Mouse (Mus musculus) stomach, embryonic 16.5 days (tissue): ENCODE results near the gene Myo9b. TPM values are rescaled to one million over a fixed set of nuclear protein-coding genes. Genes with fewer than 3 reads are reported as not detected.
A peak's percentile ranks its signal among the peaks of the same experiment; 100 is the strongest.
"Not testable (repeated sequence)": the region's sequence is repeated elsewhere in the genome, so short reads cannot be mapped to it uniquely, and the experiment has no call there.

Source experiments
- ATAC-seq: fragments of 200-750 bp; cut with Nextera tagmentation; 2 replicates; pipeline ENCODE4 v1.8.0; 2017; ENCODE audit warnings: moderate number of reproducible peaks, moderate TSS enrichment; ENCODE audit not compliant: insufficient read depth, low FRiP score
- H3K27ac ChIP-seq: fragments of 300-500 bp; sonication (generic); 2 replicates; pipeline ENCODE4 v1.5.1; 2014; ENCODE audit warnings: low read length
- H3K27me3 ChIP-seq: fragments of 300-500 bp; sonication (generic); 2 replicates; pipeline ENCODE4 v1.6.1; 2014; ENCODE audit warnings: low read length, control low read depth, mixed read lengths; ENCODE audit not compliant: control insufficient read depth, insufficient read depth
- H3K36me3 ChIP-seq: fragments of 300-500 bp; sonication (generic); 2 replicates; pipeline ENCODE4 v1.6.1; 2014; ENCODE audit warnings: low read length; ENCODE audit not compliant: control insufficient read depth, insufficient read depth
- H3K4me1 ChIP-seq: fragments of 300-500 bp; sonication (generic); 2 replicates; pipeline ENCODE4 v1.6.1; 2014; ENCODE audit warnings: low read length, control low read depth, mixed read lengths; ENCODE audit not compliant: control insufficient read depth, insufficient read depth
- H3K4me2 ChIP-seq: fragments of 300-500 bp; sonication (generic); 2 replicates; pipeline ENCODE4 v1.6.1; 2014; ENCODE audit warnings: low read depth, low read length, mixed read lengths
- H3K4me3 ChIP-seq: fragments of 300-500 bp; sonication (generic); replicated peaks from 2 replicates; pipeline ENCODE4 v1.5.1; 2014; ENCODE audit warnings: mild to moderate bottlenecking, low read length
- H3K9ac ChIP-seq: fragments of 300-500 bp; sonication (generic); 2 replicates; pipeline ENCODE4 v1.6.1; 2014; ENCODE audit warnings: low read length
- H3K9me3 ChIP-seq: fragments of 300-500 bp; sonication (generic); replicated peaks from 2 replicates; pipeline ENCODE4 v1.6.1; 2016; ENCODE audit warnings: low read length, control low read depth; ENCODE audit not compliant: control insufficient read depth
- WGBS: fragments of 180-500 bp; shearing (Covaris S2); extraction: QIAGEN DNeasy Blood & Tissue Kit; methylation state at CpG from one replicate; pipeline ENCODE4 v1.1.7; 2014; 5-methylcytosine and 5-hydroxymethylcytosine counted together
- polyA plus RNA-seq: library from polyadenylated mRNA; unstranded; fragments of >200 nt; fragmentation: Nextera tagmentation; extraction: Ambion mirVana; gene quantifications from 2 replicates; pipeline ENCODE4 v1.2.1, GENCODE M21; 2015

The Myo9b gene
- polyA plus RNA-seq, 1 experiment from 2014 or later, result 19.1 TPM

- H3K9me3 ChIP-seq, result no peaks in the 10 kb centered on the region
- no peak overlapping the region for H3K4me3 ChIP-seq
- no peaks in the 10 kb centered on the region for H3K27me3 ChIP-seq
- no peak overlapping the region for H3K4me2 ChIP-seq
- H3K36me3 ChIP-seq, result no peaks in the 10 kb centered on the region
- WGBS, result 55% methylated on average over 1 of the region's 1 CpGs
- no peak overlapping the region for H3K9ac ChIP-seq
- ATAC-seq, result 0 out of 2 replicates have a peak, but pooled peaks have one; percentile 13
- no peak overlapping the region for H3K27ac ChIP-seq
- H3K4me1 ChIP-seq, result no peaks in the 10 kb centered on the region
Measured at GRCm38 (mm10) chr8:71305988-71306387, 33.5 kb downstream of the Myo9b start.

- no peak overlapping the region for H3K4me2 ChIP-seq
- H3K27ac ChIP-seq, result no peak overlapping the region
- H3K9ac ChIP-seq, result no peak overlapping the region
- 75% methylated on average over 1 of the region's 1 CpGs for WGBS
- H3K9me3 ChIP-seq, result no peaks in the 10 kb centered on the region
- no peak overlapping the region for H3K4me3 ChIP-seq
- H3K4me1 ChIP-seq, result peaks cover 5% of the 10 kb centered on the region; the same call in 1 of the 2 replicates
- no peaks in the 10 kb centered on the region for H3K36me3 ChIP-seq
- no peaks in the 10 kb centered on the region for H3K27me3 ChIP-seq
- no peak for ATAC-seq
Measured at GRCm38 (mm10) chr8:71307371-71307770, 34.9 kb downstream of the Myo9b start.

- no peak overlapping the region for H3K9ac ChIP-seq
- no peaks in the 10 kb centered on the region for H3K27me3 ChIP-seq
- no peak overlapping the region for H3K4me2 ChIP-seq
- no peaks in the 10 kb centered on the region for H3K9me3 ChIP-seq
- 80% methylated on average over 4 of the region's 4 CpGs for WGBS
- peaks cover 10% of the 10 kb centered on the region; the same call in 1 of the 2 replicates for H3K4me1 ChIP-seq
- no peak overlapping the region for H3K27ac ChIP-seq
- H3K36me3 ChIP-seq, result no peaks in the 10 kb centered on the region
- no peak for ATAC-seq
- no peak overlapping the region for H3K4me3 ChIP-seq
Measured at GRCm38 (mm10) chr8:71307913-71308312, 35.4 kb downstream of the Myo9b start.

- Histone ChIP-seq H3K4me3 (no peak overlapping the region), H3K9ac (no peak overlapping the region), H3K4me2 (no peak overlapping the region), H3K36me3 (no peaks in the 10 kb centered on the region), H3K9me3 (no peaks in the 10 kb centered on the region), H3K4me1 (peaks cover 11% of the 10 kb centered on the region; the same call in 1 of the 2 replicates), H3K27ac (no peak overlapping the region), H3K27me3 (no peaks in the 10 kb centered on the region)
- ATAC-seq, result no peak
- 78% methylated on average over 6 of the region's 6 CpGs for WGBS
Measured at GRCm38 (mm10) chr8:71310446-71310845, 37.9 kb downstream of the Myo9b start.

- peaks cover 3% of the 10 kb centered on the region; the same call in 1 of the 2 replicates for H3K36me3 ChIP-seq
- WGBS, result 37% methylated on average over 1 of the region's 1 CpGs
- H3K4me3 ChIP-seq, result no peak overlapping the region
- H3K9me3 ChIP-seq, result no peaks in the 10 kb centered on the region
- H3K4me1 ChIP-seq, result peaks cover 11% of the 10 kb centered on the region; the same call in 1 of the 2 replicates
- ATAC-seq, result peak; percentile 71; the same call in 1 of the 2 replicates
- peak overlapping the region; percentile 60 for H3K27ac ChIP-seq
- H3K4me2 ChIP-seq, result no peak overlapping the region
- H3K9ac ChIP-seq, result no peak overlapping the region
- no peaks in the 10 kb centered on the region for H3K27me3 ChIP-seq
Measured at GRCm38 (mm10) chr8:71312700-71313099, 40.2 kb downstream of the Myo9b start.

- no peak overlapping the region for H3K9ac ChIP-seq
- no peaks in the 10 kb centered on the region for H3K9me3 ChIP-seq
- H3K27ac ChIP-seq, result no peak overlapping the region
- H3K27me3 ChIP-seq, result no peaks in the 10 kb centered on the region
- H3K36me3 ChIP-seq, result peaks cover 3% of the 10 kb centered on the region; the same call in 1 of the 2 replicates
- ATAC-seq, result no peak
- H3K4me1 ChIP-seq, result peaks cover 11% of the 10 kb centered on the region; the same call in 1 of the 2 replicates
- H3K4me2 ChIP-seq, result no peak overlapping the region
- 88% methylated on average over 2 of the region's 2 CpGs for WGBS
- H3K4me3 ChIP-seq, result no peak overlapping the region
Measured at GRCm38 (mm10) chr8:71313951-71314350, 41.4 kb downstream of the Myo9b start.

GRCm38 (mm10) chr8:71315972-71316371 is 43.5 kb downstream of the Myo9b start:
- no peak for ATAC-seq
- 76% methylated on average over 5 of the region's 5 CpGs for WGBS
- no peak overlapping the region for H3K9ac ChIP-seq

GRCm38 (mm10) chr8:71316486-71317031 is 44.0 kb downstream of the Myo9b start:
- no peak overlapping the region for H3K27ac ChIP-seq
- no peak for ATAC-seq
- H3K4me2 ChIP-seq, result no peak overlapping the region
- H3K4me1 ChIP-seq, result peaks cover 11% of the 10 kb centered on the region; the same call in 1 of the 2 replicates
- H3K27me3 ChIP-seq, result no peaks in the 10 kb centered on the region
- H3K36me3 ChIP-seq, result peaks cover 5% of the 10 kb centered on the region; the same call in 1 of the 2 replicates
- no peak overlapping the region for H3K9ac ChIP-seq
- H3K9me3 ChIP-seq, result no peaks in the 10 kb centered on the region
- H3K4me3 ChIP-seq, result no peak overlapping the region

More at GRCm38 (mm10) chr8:71315972-71316371, 43.5 kb downstream of the Myo9b start:
- Histone ChIP-seq H3K4me1 (peaks cover 11% of the 10 kb centered on the region; the same call in 1 of the 2 replicates), H3K27ac (no peak overlapping the region), H3K9me3 (no peaks in the 10 kb centered on the region), H3K4me2 (no peak overlapping the region), H3K36me3 (peaks cover 5% of the 10 kb centered on the region; the same call in 1 of the 2 replicates), H3K27me3 (no peaks in the 10 kb centered on the region), H3K4me3 (no peak overlapping the region)

- H3K27ac ChIP-seq, H3K9ac ChIP-seq, H3K4me1 ChIP-seq, H3K9me3 ChIP-seq, H3K4me2 ChIP-seq, H3K4me3 ChIP-seq, ATAC-seq, H3K27me3 ChIP-seq: not testable (repeated sequence)
- peaks cover 18% of the 10 kb centered on the region for H3K36me3 ChIP-seq
- 80% methylated on average over 5 of the region's 5 CpGs for WGBS
Measured at GRCm38 (mm10) chr8:71318610-71319009, 46.1 kb downstream of the Myo9b start.
